Mouse (Mus musculus) kidney, embryonic 15.5 days (tissue): Measurements from ENCODE around the gene Olfr394. TPM values are rescaled to one million over a fixed set of nuclear protein-coding genes. Genes with fewer than 3 reads are reported as not detected.
"Not testable (repeated sequence)": the region's sequence is repeated elsewhere in the genome, so short reads cannot be mapped to it uniquely, and the experiment has no call there.

Experiments
- ATAC-seq: fragments of 200-750 bp; cut with Nextera tagmentation; replicated peaks from 2 replicates; pipeline ENCODE4 v1.8.0; 2017; ENCODE audit warnings: moderate TSS enrichment; ENCODE audit not compliant: low FRiP score
- H3K27ac ChIP-seq: fragments of 300-500 bp; sonication (generic); 2 replicates; pipeline ENCODE4 v1.5.1; 2015; ENCODE audit warnings: mild to moderate bottlenecking, inconsistent platforms
- H3K27me3 ChIP-seq: fragments of 300-500 bp; sonication (generic); 2 replicates; pipeline ENCODE4 v1.6.1; 2015; ENCODE audit warnings: inconsistent platforms
- H3K36me3 ChIP-seq: fragments of 300-500 bp; sonication (generic); 2 replicates; pipeline ENCODE4 v1.6.1; 2015; ENCODE audit warnings: inconsistent platforms
- H3K4me1 ChIP-seq: fragments of 300-500 bp; sonication (generic); 2 replicates; pipeline ENCODE4 v1.6.1; 2015; ENCODE audit warnings: inconsistent platforms
- H3K4me2 ChIP-seq: fragments of 300-500 bp; sonication (generic); 2 replicates; pipeline ENCODE4 v1.6.1; 2015; ENCODE audit warnings: moderate library complexity, mild to moderate bottlenecking, inconsistent platforms
- H3K4me3 ChIP-seq: fragments of 300-500 bp; sonication (generic); replicated peaks from 2 replicates; pipeline ENCODE4 v1.5.1; 2015; ENCODE audit warnings: mild to moderate bottlenecking, inconsistent platforms
- H3K9ac ChIP-seq: fragments of 300-500 bp; sonication (generic); 2 replicates; pipeline ENCODE4 v1.6.1; 2015; ENCODE audit warnings: mild to moderate bottlenecking, inconsistent platforms
- H3K9me3 ChIP-seq: fragments of 300-500 bp; sonication (generic); replicated peaks from 2 replicates; pipeline ENCODE4 v1.6.1; 2016; ENCODE audit warnings: inconsistent platforms
- WGBS: fragments of 180-500 bp; shearing (Covaris S2); methylation state at CpG from one replicate; pipeline ENCODE4 v1.1.7; 2015; ENCODE audit warnings: mixed read lengths; 5-methylcytosine and 5-hydroxymethylcytosine counted together
- polyA plus RNA-seq: library from polyadenylated mRNA; unstranded; fragments of >200 nt; fragmentation: Nextera tagmentation; extraction: Ambion mirVana; gene quantifications from 2 replicates; pipeline ENCODE4 v1.2.1, GENCODE M21; 2015

Gene Olfr394
- not detected in 2 replicates for polyA plus RNA-seq

DNA sequence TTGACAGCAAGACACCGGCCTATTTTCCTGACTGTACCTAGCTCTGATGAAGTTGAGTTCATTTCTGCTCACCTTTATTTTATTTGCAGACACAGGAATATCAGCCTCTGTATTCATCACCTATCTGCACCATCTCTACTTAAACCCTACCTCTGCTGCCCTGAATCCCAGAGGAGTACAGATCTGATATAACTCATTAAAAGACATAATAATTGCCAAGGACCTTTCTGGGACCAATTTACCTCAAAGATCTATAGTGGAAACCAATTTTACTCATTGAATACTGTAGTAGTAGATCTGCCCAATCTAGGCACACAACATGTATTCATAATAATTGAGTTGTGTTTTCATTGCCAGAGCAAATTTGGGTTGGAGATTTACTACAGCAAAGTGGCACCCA lies at the start of gene Olfr394:
Gene Olfr394, minus strand, starts transcription at position 101 of the 400 bp plus-strand sequence.
- Histone ChIP-seq H3K4me1 (no peaks in the 10 kb centered on the region), H3K27ac (no peak within 1 kb of the TSS), H3K9me3 (no peaks in the 10 kb centered on the region), H3K4me3 (no peak within 1 kb of the TSS), H3K27me3 (no peaks in the 10 kb centered on the region), H3K36me3 (no peaks in the 10 kb centered on the region), H3K4me2 (no peak within 1 kb of the TSS), H3K9ac (no peak within 1 kb of the TSS)
- ATAC-seq = no peak
- WGBS = 85% methylated on average over 1 of the region's 1 CpGs

DNA sequence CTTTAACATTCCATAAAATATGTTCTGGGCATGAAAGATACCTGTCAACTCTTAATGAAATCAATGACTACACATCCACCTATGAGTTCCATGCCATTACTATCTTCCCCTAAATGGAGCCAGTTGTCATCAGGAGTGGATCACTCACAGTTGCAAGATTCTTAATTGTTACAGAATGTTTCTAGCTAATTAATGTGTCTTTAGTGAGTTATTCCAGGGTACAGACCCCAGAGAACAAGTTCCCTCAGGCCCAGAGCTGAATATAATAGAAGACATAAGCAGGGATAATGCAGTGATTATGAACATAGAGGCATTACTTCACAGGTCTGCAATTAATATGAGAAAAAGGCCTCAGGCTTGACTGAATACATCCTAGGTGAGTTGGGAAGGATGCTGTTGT lies 45.8 kb upstream of the Olfr394 start, which contains the start of gene Olfr23:
Gene Olfr23, plus strand, starts transcription at position 301 of the 400 bp plus-strand sequence.
- Histone ChIP-seq H3K27me3 (no peaks in the 10 kb centered on the region), H3K9ac (no peak within 1 kb of the TSS), H3K9me3 (no peaks in the 10 kb centered on the region), H3K4me3 (no peak within 1 kb of the TSS), H3K27ac (no peak within 1 kb of the TSS), H3K4me1 (no peaks in the 10 kb centered on the region), H3K36me3 (no peaks in the 10 kb centered on the region), H3K4me2 (no peak within 1 kb of the TSS)
- no peak for ATAC-seq

GRCm38 (mm10) chr11:73909199-73909598 lies 18.6 kb upstream of the Olfr394 start, which contains the start of gene Olfr395:
TSS of gene Olfr395 (minus strand) at chr11:73909299.
- H3K9me3 ChIP-seq, H3K27ac ChIP-seq, H3K27me3 ChIP-seq, ATAC-seq, H3K9ac ChIP-seq, H3K4me2 ChIP-seq, H3K4me3 ChIP-seq, H3K36me3 ChIP-seq, H3K4me1 ChIP-seq: not testable (repeated sequence)
- 82% methylated on average over 4 of the region's 4 CpGs for WGBS

GRCm38 (mm10) chr11:73851354-73851753 lies 39.2 kb downstream of the Olfr394 start, which contains the start of gene Olfr393:
TSS of gene Olfr393 (minus strand) at chr11:73851454.
- Histone ChIP-seq H3K9me3 (no peaks in the 10 kb centered on the region), H3K27ac (no peak within 1 kb of the TSS), H3K36me3 (no peaks in the 10 kb centered on the region), H3K9ac (no peak within 1 kb of the TSS), H3K4me1 (no peaks in the 10 kb centered on the region), H3K4me2 (no peak within 1 kb of the TSS), H3K27me3 (no peaks in the 10 kb centered on the region), H3K4me3 (no peak within 1 kb of the TSS)
- ATAC-seq = no peak

Other genes with a start within 250 kb of the Olfr394 start
- gene Zfp735, start 202.0 kb downstream of the Olfr394 start, polyA plus RNA-seq = not detected in 2 replicates
- not detected in 2 replicates for gene Olfr389, start 110.1 kb downstream of the Olfr394 start, polyA plus RNA-seq
- gene Olfr390, start 107.8 kb downstream of the Olfr394 start, polyA plus RNA-seq = not detected in 2 replicates
- gene Olfr391-ps, start 87.7 kb downstream of the Olfr394 start, polyA plus RNA-seq = not detected in 2 replicates
- not detected in 2 replicates for gene Olfr392, start 73.7 kb downstream of the Olfr394 start, polyA plus RNA-seq
- not detected in 2 replicates for gene Olfr393, start 39.3 kb downstream of the Olfr394 start, polyA plus RNA-seq
- gene Olfr395, start 18.5 kb upstream of the Olfr394 start, polyA plus RNA-seq = not detected in 2 replicates
- not detected in 2 replicates for gene Olfr23, start 45.9 kb upstream of the Olfr394 start, polyA plus RNA-seq
- not detected in 2 replicates for gene Olfr397, start 70.0 kb upstream of the Olfr394 start, polyA plus RNA-seq
- gene Olfr398, start 99.6 kb upstream of the Olfr394 start, polyA plus RNA-seq = not detected in 2 replicates
- not detected in 2 replicates for gene Olfr139, start 165.8 kb upstream of the Olfr394 start, polyA plus RNA-seq
- gene Olfr399, start 165.8 kb upstream of the Olfr394 start, polyA plus RNA-seq = not detected in 2 replicates
- 0.05 TPM in 1 of 2 replicates, not detected in the other for gene Zfp616, start 179.2 kb upstream of the Olfr394 start, polyA plus RNA-seq
- gene Olfr401, start 222.9 kb upstream of the Olfr394 start, polyA plus RNA-seq = not detected in 2 replicates